Mouse (Mus musculus) v-Abl transformed pro-B cells (cell line): ENCODE data around the gene Kirrel.

Source experiments
- in situ Hi-C, 2 experiments: fragments of 400-800 bp; cut with MboI; formaldehyde crosslinking; loops; one replicate each; pipeline ENCODE4 v1.15.1; 2025; ENCODE audit not compliant: unreplicated experiment in 2 of 2

Gene Kirrel

DNA sequence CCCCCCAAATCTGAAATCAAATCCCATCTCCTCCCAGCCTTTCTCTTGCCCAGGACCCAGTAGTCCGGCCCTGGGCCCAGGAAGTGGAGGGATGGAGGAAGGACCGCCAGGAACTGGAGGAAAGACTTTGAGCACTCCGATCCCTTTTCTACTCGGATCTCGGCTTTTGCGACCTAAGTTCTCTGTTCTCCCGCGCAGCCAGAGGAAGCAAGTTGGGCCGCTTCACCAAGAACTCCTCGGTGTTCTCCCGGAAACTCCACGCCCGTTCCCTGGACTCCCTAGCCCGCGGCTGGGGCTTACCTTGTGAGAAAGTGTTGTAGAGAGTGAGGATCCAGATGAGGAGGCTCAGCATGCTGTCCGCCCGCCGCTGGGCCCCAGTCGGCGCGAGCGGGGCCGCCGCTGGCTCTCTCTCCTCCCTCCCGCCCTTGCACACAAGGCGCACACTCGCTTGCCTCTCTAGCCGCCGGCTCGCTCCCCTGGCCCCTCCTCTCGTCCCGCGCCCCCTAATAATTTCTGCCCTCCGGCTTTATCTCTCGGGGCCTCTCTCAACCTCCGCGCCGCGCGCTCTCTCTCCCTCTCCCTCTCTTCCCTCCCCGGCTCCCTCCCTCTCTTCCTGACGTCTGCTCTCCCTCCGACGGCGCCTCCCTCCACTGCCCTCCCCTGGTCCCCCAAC, at the start of gene Kirrel:
Gene Kirrel, minus strand, starts transcription at position 652 of the 673 bp plus-strand sequence.
- in situ Hi-C loops: no loop called here

DNA sequence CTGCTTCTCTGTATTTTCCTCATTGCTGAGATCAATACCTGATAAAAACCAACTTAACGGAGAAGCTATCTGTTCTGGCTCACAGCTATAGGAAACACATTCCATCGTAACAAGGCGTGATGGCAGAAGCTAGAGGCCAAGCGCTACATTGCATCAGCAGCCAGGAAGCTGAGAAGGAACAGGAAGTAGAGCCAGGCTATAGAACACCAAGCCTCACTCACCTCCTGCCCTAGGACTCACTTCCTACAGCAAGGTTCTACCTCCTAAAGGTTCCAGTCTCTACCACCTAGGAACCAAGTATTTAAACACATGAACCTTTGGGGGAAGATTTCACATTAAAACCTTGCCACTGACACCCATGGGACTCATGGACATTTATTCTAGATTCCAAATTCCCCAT, 49.1 kb upstream of the Kirrel start:
- in situ Hi-C loops: no loop called here

DNA sequence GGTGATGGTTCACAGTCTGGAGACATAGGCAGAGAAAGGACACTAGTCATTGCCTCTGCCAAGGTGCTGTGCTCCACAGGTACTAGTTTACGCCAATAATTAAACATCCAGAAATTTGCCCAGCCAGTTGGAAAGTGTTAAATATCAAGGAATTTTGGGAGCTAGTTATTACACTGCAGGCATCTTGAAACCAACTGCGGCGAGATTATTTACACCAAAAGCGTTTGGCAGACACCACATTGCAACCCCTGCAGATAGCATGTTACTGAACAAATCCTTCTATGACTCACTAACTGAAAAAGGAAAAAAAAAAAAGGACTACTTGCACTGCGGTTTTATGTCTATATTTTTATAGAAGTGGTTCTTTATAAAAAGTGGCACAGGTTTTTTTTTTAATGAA, 47.8 kb upstream of the Kirrel start:
- in situ Hi-C loops: no loop called here

DNA sequence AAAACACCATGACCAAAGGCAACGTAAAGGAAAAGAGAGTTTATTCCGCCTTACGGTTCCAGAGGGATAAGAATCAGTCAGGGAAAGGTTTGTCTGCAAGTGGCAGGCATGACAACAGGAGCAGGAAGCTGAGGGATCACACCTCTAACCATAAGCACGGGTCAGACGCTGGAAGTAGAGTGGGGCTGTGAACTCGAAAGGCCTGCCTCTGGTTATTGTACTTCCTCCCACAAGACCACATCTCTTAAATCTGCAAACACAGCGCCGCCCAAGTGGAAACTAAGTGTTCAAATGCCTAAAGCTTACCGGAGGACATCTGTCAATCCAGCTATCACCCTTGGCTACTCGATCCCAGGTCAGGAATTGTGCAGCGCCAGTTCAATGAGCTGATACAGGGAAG, 40.6 kb upstream of the Kirrel start:
- in situ Hi-C loops: no loop called here

DNA sequence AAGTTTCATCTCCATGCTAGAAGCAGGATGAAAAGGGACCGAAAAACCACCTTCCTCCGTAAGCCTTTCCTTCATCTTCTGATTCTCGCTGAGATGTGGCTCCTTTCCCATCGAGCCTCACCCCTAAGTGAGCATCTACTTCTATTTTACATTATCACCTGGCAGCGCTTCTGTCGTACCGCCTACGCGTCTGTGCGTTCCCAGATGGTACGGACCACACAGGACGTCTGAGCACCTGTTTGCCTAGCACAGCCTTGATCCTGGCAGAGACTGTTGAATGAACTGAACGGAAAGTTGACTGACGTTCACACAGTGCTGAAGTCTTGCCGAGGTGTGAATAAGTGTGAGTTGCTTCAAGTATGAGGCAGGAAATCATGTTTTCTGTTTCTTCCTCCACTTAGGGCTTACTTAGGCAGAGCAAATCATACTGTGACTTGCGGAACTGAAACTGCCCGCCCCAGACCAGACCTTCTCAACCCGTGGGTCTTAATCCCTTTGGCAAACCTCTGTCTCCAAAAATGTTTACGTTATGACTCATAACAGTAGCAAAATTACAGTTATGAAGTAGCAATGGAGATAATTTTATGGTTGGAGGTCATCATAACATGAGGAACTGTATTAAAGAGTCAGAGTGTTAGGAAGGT, 39.8 kb upstream of the Kirrel start:
- in situ Hi-C loops: no loop called here

DNA sequence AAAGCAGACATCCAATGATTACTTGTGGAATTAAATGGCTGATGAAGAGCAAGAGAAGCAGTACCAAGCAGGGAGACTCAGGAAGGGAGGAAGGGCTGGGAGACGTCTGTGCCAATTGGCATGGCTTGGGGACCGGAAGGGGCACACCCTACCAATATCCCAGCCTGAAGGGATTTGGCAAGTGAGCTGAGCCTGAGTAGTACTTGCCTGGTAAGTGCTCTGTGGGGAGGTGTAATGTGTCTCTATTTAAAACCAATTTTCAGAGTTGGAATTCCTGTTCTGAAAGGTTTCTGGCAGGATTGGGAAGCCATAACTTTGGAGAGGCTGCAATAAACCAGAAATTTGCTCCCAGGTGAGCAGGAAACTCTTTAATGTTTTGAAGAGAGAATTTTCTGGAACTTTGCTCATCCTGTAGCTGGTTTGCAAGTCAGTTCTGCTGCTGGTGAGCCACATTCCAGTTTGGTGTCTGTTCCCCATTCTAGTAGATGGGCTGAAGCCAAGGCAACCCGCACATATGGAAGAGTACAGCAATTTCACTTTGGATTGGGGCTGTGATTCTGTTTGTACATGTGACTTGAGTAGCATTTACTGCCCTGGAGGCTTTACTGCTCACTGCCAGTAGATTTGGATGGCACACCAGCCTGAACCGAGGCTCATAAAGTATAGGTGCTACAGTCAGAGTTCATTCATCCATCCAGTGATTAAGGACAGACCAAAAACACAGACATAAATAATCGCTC, 32.0 kb upstream of the Kirrel start:
- in situ Hi-C loops: no loop called here

DNA sequence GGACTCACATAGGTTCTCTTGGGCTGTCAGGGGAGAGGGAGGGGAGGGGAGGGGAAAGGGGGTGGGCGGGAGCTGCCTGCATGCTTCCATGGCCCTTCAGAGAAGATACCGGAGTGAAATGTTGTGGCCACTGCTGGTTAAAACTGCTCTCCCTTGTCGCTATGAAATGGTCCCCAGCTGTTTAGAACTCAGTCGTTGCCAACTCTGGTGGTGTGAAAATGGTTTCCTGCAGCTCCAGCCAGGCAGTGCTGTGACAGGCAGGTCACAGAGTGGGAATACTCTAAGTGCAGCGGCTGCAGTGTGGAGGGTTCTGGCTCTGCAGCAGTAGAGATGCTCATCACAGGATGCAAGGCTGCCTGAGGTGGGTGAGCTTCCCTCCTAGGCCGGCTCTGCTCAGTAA, 22.1 kb upstream of the Kirrel start:
- in situ Hi-C loops: no loop called here

DNA sequence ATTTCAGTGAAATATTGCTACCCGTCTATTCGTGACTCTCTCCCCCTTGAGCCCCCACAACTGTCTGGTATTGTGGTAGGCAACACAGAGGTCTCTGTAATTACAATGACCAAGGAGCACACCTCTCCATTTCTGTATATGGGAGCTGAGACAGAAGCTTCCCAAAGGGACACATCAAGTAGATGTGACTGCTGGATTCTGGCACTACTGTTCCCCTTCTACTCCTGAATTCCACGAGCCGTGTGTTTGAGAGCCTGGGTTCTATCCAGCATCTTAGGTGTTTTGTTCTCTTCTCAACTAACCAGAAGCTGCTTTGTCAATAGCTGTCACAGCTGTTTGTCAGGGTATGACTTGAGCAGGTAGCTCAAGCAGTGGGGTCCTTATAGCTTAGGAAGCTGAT, 20.5 kb upstream of the Kirrel start:
- in situ Hi-C loops: no loop called here

DNA sequence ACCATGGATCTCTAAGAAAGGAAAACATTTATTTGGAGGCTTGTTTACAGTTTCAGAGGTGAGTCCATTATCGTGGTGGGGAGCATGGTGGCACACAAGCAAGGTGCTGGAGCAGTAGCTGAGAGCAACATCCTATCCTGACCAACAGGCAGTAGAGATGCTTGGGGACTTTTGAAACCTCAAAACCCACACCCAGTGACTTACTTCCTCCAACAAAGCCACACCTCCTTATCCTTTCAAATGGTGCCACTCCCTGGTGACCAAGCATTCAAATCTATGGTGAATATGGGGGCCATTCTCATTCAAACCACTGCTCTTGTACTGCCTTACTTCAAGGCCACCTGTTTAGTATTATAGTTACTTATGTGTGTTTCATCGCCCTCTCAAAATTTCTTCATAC, 20.0 kb upstream of the Kirrel start:
- in situ Hi-C loops: no loop called here

DNA sequence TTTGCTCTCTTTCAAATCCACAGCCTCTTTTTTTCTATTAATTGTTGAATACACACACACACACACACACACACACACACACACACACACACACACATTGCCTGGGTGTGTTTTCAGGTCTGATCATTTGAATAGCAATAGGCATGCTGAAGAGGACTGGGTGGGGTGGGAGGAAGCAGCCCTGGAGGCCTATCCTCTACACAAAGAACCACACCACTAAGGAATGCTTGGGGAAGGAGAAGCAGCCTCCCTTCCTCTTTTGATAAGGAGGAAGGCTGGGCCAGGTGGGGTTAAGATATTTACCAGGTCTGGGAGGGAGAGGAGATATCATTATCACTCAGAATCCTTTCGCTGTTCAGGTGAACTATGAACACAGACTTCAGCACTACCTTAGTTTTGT, 19.2 kb upstream of the Kirrel start:
- in situ Hi-C loops: no loop called here

DNA sequence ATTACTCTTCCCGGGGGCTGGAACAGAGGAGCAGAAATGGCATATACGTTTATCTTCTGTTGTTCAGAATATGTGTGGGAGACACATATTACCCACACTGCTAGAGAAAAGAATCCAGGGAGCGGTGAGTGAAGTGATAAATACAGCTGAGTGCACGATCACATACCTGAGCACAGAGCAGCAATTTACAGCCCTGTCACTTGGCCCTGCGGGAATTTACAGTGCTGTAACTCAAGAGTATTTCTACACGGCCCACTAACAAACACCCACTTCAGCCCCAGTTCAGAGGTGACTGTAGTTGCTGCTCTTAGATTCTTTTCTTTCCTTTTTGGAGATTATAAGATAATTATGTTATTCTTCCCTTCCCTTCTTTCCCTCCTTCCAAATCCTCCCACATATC, 18.8 kb upstream of the Kirrel start:
- in situ Hi-C loops: no loop called here

DNA sequence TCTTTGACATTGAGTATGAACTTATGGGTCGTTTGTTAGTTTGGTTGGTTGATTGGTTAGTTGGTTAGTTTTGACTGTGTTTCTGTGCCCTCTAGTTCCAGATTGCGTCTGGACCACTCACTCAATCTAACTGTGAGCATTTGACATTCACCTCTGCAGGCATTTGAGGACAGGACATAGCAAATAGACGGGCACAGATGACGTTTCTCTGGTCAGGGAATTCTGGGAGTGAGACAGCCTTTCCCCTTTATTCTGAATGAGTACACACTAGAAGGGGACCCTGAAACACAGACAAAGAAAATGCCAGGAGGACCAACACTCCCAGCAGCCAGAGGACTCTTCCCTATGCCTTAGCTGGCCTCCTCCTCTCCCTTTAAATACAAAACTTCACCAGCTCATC, 2.1 kb upstream of the Kirrel start:
- in situ Hi-C loops: loop anchor here (5.0 kb wide), 3 partner anchors 89 to 144 kb away; no protein-coding TSS in a partner anchor

DNA sequence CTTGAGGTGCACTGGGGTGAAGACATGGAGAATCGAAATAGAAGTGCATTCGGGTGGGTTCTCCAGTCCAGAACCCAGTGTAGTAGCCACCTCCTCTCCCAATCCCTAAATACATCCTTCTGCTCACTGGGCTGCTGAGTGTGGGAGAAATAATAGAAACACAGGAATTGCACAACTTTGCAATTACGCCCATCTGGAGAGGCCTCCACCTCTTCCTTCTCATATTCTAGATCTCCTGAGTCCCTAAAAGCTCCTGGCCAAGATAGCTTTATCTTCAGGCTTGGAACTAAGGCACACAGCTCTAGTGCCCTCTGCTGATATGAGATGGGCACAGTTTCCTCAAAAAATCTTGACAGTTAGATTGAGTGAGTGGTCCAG, 880 bp upstream of the Kirrel start:
- in situ Hi-C loops: loop anchor here (5.0 kb wide), 3 partner anchors 88 to 143 kb away; no protein-coding TSS in a partner anchor

DNA sequence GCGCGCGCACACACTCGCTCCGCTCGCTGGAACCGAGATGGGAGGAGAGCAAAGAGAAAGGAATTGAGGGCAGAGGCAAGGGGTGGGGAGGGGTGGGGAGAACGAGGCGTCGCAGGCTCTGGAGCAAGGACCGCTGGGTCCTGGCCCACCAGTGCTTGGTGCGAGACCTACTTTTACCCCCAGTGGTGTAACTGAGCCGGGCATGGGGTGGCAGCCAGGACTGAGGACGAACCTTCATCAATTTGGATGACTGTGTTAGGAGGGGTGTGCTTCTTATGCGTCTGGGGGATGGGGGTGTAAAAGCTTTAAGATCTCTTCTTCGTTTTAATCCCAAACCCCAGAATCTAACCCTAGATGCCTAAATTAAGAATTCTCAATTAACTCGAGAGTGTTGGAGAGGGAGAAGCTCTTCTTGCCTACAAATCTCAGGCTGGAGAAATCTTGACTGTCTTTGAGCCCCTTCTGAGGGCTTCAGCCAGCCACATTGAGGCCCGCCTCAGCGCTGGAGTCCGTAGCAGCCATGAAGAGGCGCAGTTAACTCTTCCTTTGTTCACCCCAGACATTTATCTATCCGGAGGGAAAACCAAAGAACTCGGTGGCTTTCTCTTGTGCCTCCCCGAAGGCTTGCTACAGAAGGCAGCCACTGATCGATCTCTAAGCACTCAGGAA, 356 bp upstream of the Kirrel start:
- in situ Hi-C loops: loop anchor here (5.0 kb wide), 3 partner anchors 88 to 143 kb away; no protein-coding TSS in a partner anchor

DNA sequence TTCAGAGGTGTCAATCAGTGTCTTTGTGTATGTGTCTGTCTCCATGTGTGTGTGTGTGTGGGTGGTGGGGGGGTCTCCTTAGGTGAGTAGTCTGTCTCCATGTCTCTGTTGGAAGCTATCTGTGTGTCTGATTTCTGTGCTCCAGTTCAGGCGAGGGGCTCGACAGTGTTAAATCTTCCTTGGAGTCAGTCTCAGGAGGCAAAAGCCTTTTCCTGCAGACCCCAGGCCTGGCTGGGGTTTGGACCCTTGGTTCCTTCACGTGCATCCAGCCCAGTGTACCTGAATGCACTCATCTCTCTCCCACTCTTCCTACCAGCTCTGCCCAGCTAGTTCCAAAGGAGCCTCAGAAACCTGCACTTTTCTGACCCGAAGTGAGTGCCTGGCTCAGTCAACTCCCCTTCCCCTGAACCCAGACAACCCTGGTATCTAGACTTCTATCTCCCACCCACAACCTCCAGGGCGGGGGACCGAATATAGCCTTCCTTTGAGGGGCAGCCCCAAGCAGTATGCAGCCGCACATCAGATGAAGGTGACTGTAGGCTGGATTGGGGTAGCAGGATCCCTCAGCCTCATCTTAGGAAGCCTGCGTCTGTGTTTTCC, 961 bp downstream of the Kirrel start:
- in situ Hi-C loops: no loop called here

DNA sequence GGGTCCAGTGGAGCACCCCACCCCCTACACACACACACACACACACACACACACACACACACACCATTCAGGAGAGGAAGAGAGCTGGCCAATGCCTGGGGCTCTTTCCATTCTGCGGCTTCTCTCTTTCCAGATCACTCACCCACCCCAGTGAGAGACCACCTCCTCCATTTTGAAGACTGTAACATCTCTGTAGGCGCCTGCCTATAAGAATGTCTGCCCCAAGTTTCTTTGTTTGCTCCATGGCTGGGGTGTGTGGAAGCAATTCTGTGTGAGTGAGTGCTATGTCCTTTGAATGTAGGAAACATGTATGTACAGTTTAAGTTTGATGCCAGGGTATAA, 1.5 kb downstream of the Kirrel start:
- in situ Hi-C loops: no loop called here

DNA sequence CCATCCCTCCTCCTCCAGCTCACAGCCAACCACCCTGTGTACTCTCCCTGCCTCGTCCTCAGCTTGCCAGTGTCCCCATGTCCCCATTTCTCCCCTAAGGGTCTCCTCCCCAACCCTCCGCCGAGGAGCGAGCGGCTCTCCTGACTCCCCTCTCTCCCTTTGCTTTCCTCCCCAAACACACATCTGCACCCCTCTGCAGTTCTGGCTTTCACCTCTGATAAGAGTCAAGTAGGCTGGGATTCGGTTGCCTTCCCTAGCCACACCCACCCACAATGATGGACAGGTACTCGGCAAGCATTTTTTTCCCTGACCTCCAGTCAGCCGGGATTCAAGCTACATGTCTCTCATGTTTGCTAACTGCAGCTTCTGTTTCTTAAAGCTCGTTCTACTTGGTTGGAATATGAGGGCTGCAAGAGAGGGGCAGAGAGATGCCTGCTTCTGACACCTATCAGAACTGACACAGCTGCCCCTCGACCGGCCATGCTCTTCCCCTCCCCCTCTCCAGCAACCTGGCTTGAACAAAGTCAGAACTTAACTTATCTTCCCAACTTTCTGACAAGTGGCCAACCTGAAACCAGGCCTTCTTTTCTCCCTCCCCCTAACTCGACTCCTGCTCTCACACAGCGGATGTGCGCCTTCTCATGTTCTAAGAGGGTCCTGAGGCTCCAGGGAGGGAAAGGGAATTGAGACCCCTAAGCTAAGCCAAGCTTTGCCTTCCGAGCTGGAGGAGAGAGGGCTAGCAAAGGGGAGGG, 2.0 kb downstream of the Kirrel start:
- in situ Hi-C loops: no loop called here

DNA sequence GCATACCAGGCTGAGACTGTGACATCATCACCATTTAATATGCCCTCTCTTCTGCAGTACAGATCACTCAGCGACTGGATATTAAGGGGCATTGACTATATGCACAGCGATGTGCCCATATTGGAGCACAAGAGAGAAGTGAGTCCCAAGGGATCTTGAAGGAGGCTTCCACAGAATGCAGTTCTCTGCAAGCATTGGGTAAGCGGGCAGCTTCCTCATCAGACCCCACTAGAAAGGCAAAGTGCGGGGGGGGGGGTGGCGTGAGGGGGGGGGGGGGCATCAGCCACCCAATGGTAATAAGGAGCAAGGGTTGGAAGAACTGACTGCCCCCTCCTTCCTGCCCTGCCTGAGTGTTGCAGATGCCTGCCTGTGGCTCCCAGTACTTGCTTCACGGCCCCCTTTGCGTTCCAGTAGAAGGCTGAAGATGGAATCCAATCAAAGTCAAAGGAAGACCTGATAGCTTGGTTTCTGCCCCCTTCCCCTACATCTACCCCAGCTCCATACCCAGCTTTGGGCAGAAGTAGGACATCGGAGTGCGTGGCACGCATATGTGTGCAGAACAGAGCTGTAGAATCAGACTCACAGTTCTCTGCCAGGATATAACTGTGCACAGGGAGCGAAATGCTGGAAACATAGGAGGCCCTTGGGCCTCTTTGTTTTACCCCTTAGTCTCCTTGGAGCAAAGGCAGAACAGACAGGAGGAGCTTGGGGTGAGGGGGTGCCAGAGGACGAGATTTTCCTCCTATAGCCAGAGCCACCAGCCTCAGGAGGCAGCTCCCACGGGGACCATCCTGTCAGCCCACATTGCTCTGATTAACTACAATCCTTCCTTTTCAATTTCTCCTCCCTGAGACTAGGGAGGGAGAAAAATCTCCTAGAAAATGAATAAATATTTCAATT, 3.1 kb downstream of the Kirrel start:
- in situ Hi-C loops: no loop called here

DNA sequence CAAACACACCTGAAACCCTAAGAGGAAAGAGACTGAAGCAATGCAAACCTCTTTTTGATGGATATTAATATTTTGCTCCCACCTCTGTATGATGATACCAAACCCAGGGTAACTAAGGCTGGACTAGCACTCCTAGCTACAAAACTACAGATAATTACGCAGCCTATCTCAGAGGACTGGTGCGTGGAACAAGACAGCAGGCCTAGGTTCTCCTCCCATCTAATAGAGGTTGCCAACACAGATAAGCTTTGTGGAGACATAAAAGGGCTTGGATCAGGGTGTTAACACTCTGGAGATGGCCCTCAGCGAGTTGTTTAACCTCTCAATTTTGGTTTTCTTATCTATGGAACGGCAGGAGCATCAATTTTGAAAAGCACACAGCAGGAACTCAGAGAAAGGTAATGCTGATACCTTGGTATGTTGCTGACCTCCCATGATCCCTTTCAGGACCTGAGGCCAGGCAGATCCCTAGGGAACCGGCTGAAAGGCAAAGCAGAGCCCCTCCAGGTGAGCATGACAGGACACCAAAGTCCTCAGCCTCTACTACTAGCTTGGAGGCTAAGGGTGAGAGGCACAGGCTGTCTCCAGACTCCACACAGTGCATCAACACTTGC, 5.0 kb downstream of the Kirrel start:
- in situ Hi-C loops: no loop called here
